Mouse (Mus musculus) limb, embryonic 10.5 days (tissue): ENCODE data around the gene Gm26566. TPM values are rescaled to one million over a fixed set of nuclear protein-coding genes. Genes with fewer than 3 reads are reported as not detected.
"Not testable (repeated sequence)": the region's sequence is repeated elsewhere in the genome, so short reads cannot be mapped to it uniquely, and the experiment has no call there.

Experiments used
- DNase-seq: peaks from one replicate; pipeline ENCODE4 v3.0.0-alpha.2; 2017; ENCODE audit warnings: low spot score
- H3K27ac ChIP-seq: fragments of 300-500 bp; sonication (generic); 2 replicates; pipeline ENCODE4 v1.5.1; 2016; ENCODE audit warnings: mild to moderate bottlenecking
- H3K27me3 ChIP-seq: fragments of 300-500 bp; sonication (generic); 2 replicates; pipeline ENCODE4 v1.6.1; 2016; ENCODE audit warnings: low read depth, mild to moderate bottlenecking; ENCODE audit not compliant: poor library complexity, severe bottlenecking
- H3K36me3 ChIP-seq: fragments of 300-500 bp; sonication (generic); 2 replicates; pipeline ENCODE4 v1.6.1; 2016; ENCODE audit warnings: mild to moderate bottlenecking, moderate library complexity
- H3K4me1 ChIP-seq: fragments of 300-500 bp; sonication (generic); 2 replicates; pipeline ENCODE4 v1.6.1; 2016
- H3K4me3 ChIP-seq: fragments of 300-500 bp; sonication (generic); 2 replicates; pipeline ENCODE4 v1.5.1; 2016; ENCODE audit warnings: mild to moderate bottlenecking, moderate library complexity
- H3K9me3 ChIP-seq: fragments of 300-500 bp; sonication (generic); replicated peaks from 2 replicates; pipeline ENCODE4 v1.6.1; 2016; ENCODE audit warnings: mild to moderate bottlenecking
- WGBS: fragments of 180-500 bp; shearing (Covaris S2); methylation state at CpG from one replicate; pipeline ENCODE4 v1.1.7; 2016; 5-methylcytosine and 5-hydroxymethylcytosine counted together
- polyA plus RNA-seq: library from polyadenylated mRNA; unstranded; fragments of >200 nt; fragmentation: Nextera tagmentation; extraction: Ambion mirVana; gene quantifications from 2 replicates; pipeline ENCODE4 v1.2.1, GENCODE M21; 2016

Gm26566 gene
- polyA plus RNA-seq, 1 experiment from 2014 or later: 1.1 TPM

DNA sequence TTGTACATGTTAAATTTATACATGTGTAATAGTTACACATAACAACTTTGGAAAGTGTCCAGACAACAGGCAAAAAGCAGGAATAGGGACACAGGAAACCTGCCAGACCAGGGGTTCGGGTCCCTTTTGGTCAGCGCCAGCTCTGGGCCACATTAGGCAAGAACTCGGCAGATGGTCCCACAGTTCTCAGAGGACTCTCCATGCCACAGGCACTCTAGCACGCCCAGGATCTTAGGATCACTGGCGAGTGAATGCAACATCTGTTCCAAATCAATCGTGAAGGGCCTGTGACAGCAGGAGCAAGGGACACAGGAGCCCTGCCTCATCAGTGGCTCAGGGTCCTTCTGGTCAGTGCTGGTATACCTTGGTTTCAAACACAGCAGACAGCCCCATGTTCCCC lies 28.3 kb downstream of the Gm26566 start:
- H3K27me3 ChIP-seq: no peaks in the 10 kb centered on the region
- H3K36me3 ChIP-seq: no peaks in the 10 kb centered on the region
- H3K9me3 ChIP-seq: no peaks in the 10 kb centered on the region
- WGBS: 43% methylated on average over 6 of the region's 6 CpGs
- no peak overlapping the region for H3K4me3 ChIP-seq
- DNase-seq: no peak
- peaks cover 27% of the 10 kb centered on the region for H3K4me1 ChIP-seq
- H3K27ac ChIP-seq: no peak overlapping the region

DNA sequence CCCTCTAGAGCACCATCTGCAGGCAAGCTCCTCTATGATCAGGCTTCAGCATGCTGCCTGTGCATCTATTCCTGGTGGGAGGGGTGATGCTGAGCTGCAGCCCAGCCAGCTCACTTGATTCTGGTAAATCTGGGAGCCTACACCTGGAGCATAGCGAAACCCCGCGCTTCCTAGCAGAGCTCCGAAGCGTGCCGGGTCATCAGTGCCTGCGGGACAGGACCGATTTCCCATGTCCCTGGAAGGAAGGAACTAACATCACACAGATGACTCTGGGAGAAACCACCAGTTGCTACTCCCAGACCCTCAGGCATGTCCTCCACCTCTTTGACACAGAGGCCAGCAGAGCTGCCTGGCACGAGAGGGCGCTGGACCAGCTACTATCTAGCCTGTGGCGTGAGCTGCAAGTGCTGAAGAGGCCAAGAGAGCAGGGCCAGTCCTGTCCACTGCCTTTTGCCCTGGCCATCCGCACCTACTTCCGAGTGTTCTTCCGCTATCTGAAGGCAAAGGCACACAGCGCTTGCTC lies 33.3 kb downstream of the Gm26566 start, which contains the start of gene Gm13271:
Gene Gm13271, plus strand, starts transcription at position 51 of the 523 bp plus-strand sequence.
- not testable (repeated sequence) for H3K36me3 ChIP-seq, H3K4me3 ChIP-seq, H3K4me1 ChIP-seq, H3K27me3 ChIP-seq, DNase-seq, H3K9me3 ChIP-seq, H3K27ac ChIP-seq
- WGBS: 72% methylated on average over 15 of the region's 15 CpGs

DNA sequence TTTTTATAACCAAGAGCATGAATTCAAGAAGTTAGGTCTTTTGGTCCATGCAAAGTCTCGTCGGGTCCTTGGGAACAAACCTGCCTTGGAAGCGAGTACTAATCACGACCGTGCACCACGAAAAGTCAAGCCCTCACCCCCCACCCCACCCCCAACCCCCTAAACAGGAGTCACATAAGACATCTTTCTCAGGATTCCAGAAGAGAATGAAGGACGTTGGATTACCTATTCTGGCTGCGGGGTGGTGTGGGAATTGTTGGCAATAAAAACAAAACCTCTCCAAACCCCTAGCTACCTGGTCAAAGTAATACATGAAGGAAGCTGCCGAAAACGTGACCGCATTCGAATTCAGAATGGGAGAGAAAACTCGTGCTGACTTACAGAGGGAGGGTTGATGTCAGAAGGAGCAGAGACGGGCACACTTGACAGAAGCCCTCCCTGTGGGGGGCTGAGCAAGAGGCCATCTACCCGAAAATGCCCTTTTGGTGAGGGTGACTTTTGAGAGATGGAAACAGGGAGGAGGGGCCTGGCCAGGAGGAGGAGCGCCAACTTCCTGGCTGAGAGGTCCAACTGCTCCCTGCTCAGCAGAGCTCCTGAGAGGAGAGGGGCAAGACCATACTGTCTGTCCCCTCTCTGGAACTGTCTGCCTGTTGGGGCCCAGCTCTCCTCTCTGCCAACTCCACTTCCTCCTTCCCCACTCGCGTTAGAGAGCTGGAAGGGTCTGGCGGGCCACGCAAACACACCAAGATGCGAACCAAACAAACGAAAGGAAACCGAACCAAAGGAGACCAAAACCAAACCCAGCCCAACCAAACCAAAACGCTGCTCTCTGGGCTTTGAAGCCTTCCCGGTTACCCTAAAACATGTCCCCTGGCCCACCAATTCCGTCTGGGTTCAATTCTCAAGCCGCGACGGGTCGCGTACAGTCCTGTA lies 35.2 kb downstream of the Gm26566 start:
- DNase-seq: peak; percentile 61
- 14% methylated on average over 29 of the region's 31 CpGs for WGBS
- H3K27me3 ChIP-seq, H3K9me3 ChIP-seq, H3K4me1 ChIP-seq, H3K36me3 ChIP-seq: not testable (repeated sequence)
- H3K4me3 ChIP-seq: peak overlapping the region; percentile 56
- H3K27ac ChIP-seq: peak overlapping the region; percentile 81

DNA sequence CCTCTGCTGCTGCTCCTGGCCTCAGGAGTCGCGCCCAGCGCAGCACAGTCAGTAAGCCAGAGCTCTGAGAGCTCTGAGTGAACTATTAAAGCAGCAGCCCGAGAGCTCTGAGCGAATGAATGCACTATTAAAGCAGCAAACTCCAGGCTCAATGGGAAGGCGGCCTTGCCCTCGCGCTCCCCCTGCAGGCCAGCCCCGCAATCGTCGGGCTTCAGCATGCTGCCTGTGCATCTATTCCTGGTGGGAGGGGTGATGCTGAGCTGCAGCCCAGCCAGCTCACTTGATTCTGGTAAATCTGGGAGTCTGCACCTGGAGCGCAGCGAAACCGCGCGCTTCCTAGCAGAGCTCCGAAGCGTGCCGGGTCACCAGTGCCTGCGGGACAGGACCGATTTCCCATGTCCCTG lies 36.0 kb downstream of the Gm26566 start:
- not testable (repeated sequence) for H3K36me3 ChIP-seq
- H3K4me3 ChIP-seq: peak overlapping the region; percentile 56
- under 1% methylated on average over 21 of the region's 21 CpGs for WGBS

DNA sequence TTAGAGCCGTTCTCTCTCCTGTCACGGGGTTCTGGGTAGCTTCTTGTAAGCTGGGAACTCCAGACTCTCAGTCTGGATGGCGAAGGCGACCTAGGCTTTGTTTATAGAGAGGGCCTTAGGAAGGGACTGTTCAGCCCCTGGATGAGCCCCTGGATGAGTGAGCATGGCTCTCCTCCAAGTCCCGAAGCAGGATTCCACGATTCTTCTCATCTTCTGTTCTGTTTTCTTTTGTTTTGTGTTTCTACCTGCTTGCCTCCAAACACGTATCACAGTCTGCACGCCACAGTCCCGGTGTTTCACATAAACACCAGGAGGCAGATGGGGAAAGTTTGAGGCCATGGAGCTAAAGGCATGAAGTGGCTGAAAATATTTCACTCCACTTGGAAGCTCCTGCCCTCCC lies 37.1 kb downstream of the Gm26566 start:
- H3K27me3 ChIP-seq, H3K36me3 ChIP-seq, H3K4me1 ChIP-seq, H3K4me3 ChIP-seq, H3K27ac ChIP-seq, H3K9me3 ChIP-seq, DNase-seq: not testable (repeated sequence)
- WGBS: 88% methylated on average over 9 of the region's 9 CpGs

More for the DNA sequence above, 36.0 kb downstream of the Gm26566 start:
- peak; percentile 80 for DNase-seq
- H3K27ac ChIP-seq: peak overlapping the region; percentile 81
- H3K27me3 ChIP-seq, H3K4me1 ChIP-seq, H3K9me3 ChIP-seq: not testable (repeated sequence)

DNA sequence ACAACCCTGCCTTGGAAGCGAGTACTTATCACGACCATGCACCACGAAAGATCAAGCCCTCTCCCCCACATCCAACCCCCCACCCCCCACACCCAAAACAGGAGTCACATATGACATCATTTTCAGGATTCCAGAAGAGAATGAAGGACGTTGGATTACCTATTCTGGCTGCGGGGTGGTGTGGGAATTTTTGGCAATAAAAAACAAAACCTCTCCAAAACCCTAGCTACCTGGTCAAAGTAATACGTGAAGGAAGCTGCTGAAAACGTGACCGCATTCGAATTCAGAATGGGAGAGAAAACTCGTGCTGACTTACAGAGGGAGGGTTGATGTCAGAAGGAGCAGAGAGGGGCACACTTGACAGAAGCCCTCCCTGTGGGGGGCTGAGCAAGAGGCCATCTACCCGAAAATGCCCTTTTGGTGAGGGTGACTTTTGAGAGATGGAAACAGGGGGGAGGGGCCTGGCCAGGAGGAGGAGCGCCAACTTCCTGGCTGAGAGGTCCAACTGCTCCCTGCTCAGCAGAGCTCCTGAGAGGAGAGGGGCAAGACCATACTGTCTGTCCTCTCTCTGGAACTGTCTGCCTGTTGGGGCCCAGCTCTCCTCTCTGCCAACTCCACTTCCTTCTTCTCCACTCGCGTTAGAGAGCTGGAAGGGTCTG lies 38.1 kb downstream of the Gm26566 start, which contains the start of gene Gm13283:
Gene Gm13283, plus strand, starts transcription at position 510 of the 659 bp plus-strand sequence.
- not testable (repeated sequence) for H3K36me3 ChIP-seq, H3K27me3 ChIP-seq, H3K4me1 ChIP-seq, DNase-seq, H3K9me3 ChIP-seq
- 23% methylated on average over 10 of the region's 14 CpGs for WGBS
- Histone ChIP-seq H3K4me3 (peak within 1 kb of the TSS; percentile 40), H3K27ac (peak within 1 kb of the TSS; percentile 62; the same call in 1 of the 2 replicates)

DNA sequence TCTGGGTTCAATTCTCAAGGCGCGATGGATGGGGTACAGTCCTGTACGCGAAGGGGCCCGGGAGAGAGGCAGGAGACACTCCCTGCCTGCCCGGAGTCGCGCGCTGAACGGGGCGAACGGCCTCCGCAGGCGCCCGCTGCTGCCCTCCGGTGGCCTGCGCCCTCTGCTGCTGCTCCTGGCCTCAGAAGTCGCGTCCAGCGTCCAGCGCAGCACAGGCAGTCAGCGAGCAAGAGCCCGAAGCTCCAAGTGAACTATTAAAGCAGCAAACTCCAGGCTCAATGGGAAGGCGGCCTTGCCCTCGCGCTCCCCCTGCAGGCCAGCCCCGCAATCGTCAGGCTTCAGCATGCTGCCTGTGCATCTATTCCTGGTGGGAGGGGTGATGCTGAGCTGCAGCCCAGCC lies 38.8 kb downstream of the Gm26566 start:
- H3K4me1 ChIP-seq, H3K27me3 ChIP-seq, H3K9me3 ChIP-seq, H3K36me3 ChIP-seq: not testable (repeated sequence)
- peak overlapping the region; percentile 62; the same call in 1 of the 2 replicates for H3K27ac ChIP-seq
- DNase-seq: peak; percentile 66
- peak overlapping the region; percentile 40 for H3K4me3 ChIP-seq
- WGBS: 1% methylated on average over 28 of the region's 28 CpGs

DNA sequence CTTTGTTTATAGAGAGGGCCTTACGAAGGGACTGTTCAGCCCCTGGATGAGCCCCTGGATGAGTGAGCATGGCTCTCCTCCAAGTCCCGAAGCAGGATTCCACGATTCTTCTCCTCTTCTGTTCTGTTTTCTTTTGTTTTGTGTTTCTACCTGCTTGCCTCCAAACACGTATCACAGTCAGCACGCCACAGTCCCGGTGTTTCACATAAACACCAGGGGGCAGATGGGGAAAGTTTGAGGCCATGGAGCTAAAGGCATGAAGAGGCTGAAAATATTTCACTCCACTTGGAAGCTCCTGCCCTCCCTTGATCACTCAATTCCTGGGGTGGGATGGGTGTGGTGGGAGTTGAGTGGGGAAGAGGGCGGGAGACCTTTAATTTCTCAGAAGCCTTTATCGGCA lies 40.2 kb downstream of the Gm26566 start:
- not testable (repeated sequence) for H3K4me3 ChIP-seq, H3K27me3 ChIP-seq, H3K27ac ChIP-seq, H3K9me3 ChIP-seq, H3K36me3 ChIP-seq, DNase-seq, H3K4me1 ChIP-seq
- WGBS: 67% methylated on average over 6 of the region's 8 CpGs

DNA sequence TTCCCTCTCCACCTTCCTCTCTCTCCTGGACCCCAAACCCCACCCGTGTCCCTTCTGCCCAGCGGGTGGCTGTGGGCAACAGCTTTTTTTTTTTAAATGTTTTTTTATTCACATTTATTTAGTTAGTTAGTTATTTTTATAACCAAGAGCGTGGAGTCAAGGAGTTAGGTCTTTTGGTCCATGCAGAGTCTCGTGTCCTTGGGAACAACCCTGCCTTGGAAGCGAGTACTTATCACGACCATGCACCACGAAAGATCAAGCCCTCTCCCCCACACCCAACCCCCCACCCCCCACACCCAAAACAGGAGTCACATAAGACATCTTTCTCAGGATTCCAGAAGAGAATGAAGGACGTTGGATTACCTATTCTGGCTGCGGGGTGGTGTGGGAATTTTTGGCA lies 40.7 kb downstream of the Gm26566 start:
- not testable (repeated sequence) for H3K27me3 ChIP-seq, H3K27ac ChIP-seq, H3K9me3 ChIP-seq, H3K4me1 ChIP-seq, H3K36me3 ChIP-seq, DNase-seq, H3K4me3 ChIP-seq
- WGBS: 51% methylated on average over 9 of the region's 9 CpGs

DNA sequence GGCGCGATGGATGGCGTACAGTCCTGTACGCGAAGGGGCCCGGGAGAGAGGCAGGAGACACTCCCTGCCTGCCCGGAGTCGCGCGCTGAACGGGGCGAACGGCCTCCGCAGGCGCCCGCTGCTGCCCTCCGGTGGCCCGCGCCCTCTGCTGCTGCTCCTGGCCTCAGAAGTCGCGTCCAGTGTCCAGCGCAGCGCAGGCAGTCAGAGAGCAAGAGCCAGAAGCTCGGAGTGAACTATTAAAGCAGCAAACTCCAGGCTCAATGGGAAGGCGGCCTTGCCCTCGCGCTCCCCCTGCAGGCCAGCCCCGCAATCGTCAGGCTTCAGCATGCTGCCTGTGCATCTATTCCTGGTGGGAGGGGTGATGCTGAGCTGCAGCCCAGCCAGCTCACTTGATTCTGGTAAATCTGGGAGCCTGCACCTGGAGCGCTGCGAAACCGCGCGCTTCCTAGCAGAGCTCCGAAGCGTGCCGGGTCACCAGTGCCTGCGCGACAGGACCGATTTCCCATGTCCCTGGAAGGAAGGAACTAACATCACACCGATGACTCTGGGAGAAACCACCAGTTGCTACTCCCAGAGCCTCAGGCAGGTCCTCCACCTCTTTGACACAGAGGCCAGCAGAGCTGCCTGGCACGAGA lies 41.9 kb downstream of the Gm26566 start:
- peak; percentile 62 for DNase-seq
- H3K27me3 ChIP-seq, H3K36me3 ChIP-seq, H3K9me3 ChIP-seq, H3K4me1 ChIP-seq: not testable (repeated sequence)
- Histone ChIP-seq H3K4me3 (peak overlapping the region; percentile 37), H3K27ac (peak overlapping the region; percentile 42; the same call in 1 of the 2 replicates)
- 2% methylated on average over 35 of the region's 42 CpGs for WGBS
